Mouse (Mus musculus) MEL (cell line): ENCODE measurements around the gene Tjp1. TPM values are rescaled to one million over a fixed set of nuclear protein-coding genes. Genes with fewer than 3 reads are reported as not detected.

ENCODE experiments used
- DNase-seq: peaks from one replicate; pipeline ENCODE4 v3.0.0; 2011; ENCODE audit warnings: low read depth, low spot score
- H3K27ac ChIP-seq: 2 replicates; pipeline ENCODE4 v1.5.1; 2012; ENCODE audit warnings: low read depth, mild to moderate bottlenecking, control low read depth, low read length, moderate library complexity; ENCODE audit not compliant: control insufficient read depth
- H3K27me3 ChIP-seq, 2 experiments: fragments of 150-350 bp in 1 of 2; sonication (generic) in 1 of 2; 2 replicates each; pipeline ENCODE4 v1.6.1; 2012; ENCODE audit warnings: low read length in 2 of 2, mild to moderate bottlenecking in 2 of 2, improper control_type of control experiment in 1 of 2, moderate library complexity in 1 of 2; ENCODE audit not compliant: insufficient read depth in 2 of 2, control insufficient read depth in 1 of 2
- H3K36me3 ChIP-seq, 2 experiments: 2 replicates each; pipeline ENCODE4 v1.6.1; 2012 to 2014; ENCODE audit warnings: low read length in 2 of 2, improper control_type of control experiment in 1 of 2, inconsistent platforms in 1 of 2, mild to moderate bottlenecking in 1 of 2; ENCODE audit not compliant: insufficient read depth in 2 of 2, control insufficient read depth in 1 of 2
- H3K4me1 ChIP-seq, 2 experiments: fragments of 150-350 bp in 1 of 2; sonication (generic) in 1 of 2; 2 replicates each; pipeline ENCODE4 v1.6.1; 2012; ENCODE audit warnings: low read length in 2 of 2, improper control_type of control experiment in 1 of 2, mild to moderate bottlenecking in 1 of 2; ENCODE audit not compliant: insufficient read depth in 2 of 2, control insufficient read depth in 1 of 2
- H3K4me3 ChIP-seq, 2 experiments: fragments of 150-350 bp in 1 of 2; sonication (generic) in 1 of 2; 2 replicates each; pipeline ENCODE4 v1.5.1; 2012; ENCODE audit warnings: low read depth in 2 of 2, low read length in 2 of 2, mild to moderate bottlenecking in 2 of 2, moderate library complexity in 2 of 2, control low read depth in 1 of 2, improper control_type of control experiment in 1 of 2; ENCODE audit not compliant: control insufficient read depth in 1 of 2, insufficient read depth in 1 of 2
- H3K79me2 ChIP-seq: 2 replicates; pipeline ENCODE4 v1.6.1; 2012; ENCODE audit warnings: mild to moderate bottlenecking, low read length, moderate library complexity; ENCODE audit not compliant: control insufficient read depth, poor library complexity, insufficient read depth
- H3K9ac ChIP-seq: 2 replicates; pipeline ENCODE4 v1.6.1; 2012; ENCODE audit warnings: low read depth, mild to moderate bottlenecking, control low read depth, low read length, moderate library complexity; ENCODE audit not compliant: control insufficient read depth, poor library complexity, severe bottlenecking
- H3K9me3 ChIP-seq: fragments of 150-350 bp; sonication (generic); replicated peaks from 2 replicates; pipeline ENCODE4 v1.6.1; 2012; ENCODE audit warnings: mild to moderate bottlenecking, low read length, improper control_type of control experiment, moderate library complexity; ENCODE audit not compliant: insufficient read depth
- BHLHE40 ChIP-seq: IDR thresholded peaks from 2 replicates; pipeline ENCODE4 v1.6.1; 2012; ENCODE audit warnings: low read depth, mild to moderate bottlenecking, inconsistent platforms, low read length, improper control_type of control experiment, borderline replicate concordance
- CHD2 ChIP-seq: IDR thresholded peaks from 2 replicates; pipeline ENCODE4 v1.6.1; 2011; ENCODE audit warnings: low read length, improper control_type of control experiment
- E2F4 ChIP-seq: IDR thresholded peaks from 2 replicates; pipeline ENCODE4 v1.6.1; 2011; ENCODE audit warnings: low read depth, low read length, improper control_type of control experiment, borderline replicate concordance
- ELF1 ChIP-seq: IDR thresholded peaks from 2 replicates; pipeline ENCODE4 v1.6.1; 2014; ENCODE audit warnings: low read depth, mild to moderate bottlenecking, inconsistent platforms, low read length, improper control_type of control experiment, moderate library complexity
- ETS1 ChIP-seq: IDR thresholded peaks from 2 replicates; pipeline ENCODE4 v1.6.1; 2012; ENCODE audit warnings: low read depth, mild to moderate bottlenecking, inconsistent platforms, low read length, improper control_type of control experiment, moderate library complexity
- GABPA ChIP-seq: IDR thresholded peaks from 2 replicates; pipeline ENCODE4 v1.6.1; 2012; ENCODE audit warnings: low read depth, mild to moderate bottlenecking, inconsistent platforms, low read length, improper control_type of control experiment, moderate library complexity
- GATA1 ChIP-seq: IDR thresholded peaks from 2 replicates; pipeline ENCODE4 v1.6.1; 2011; ENCODE audit warnings: low read depth, low read length, improper control_type of control experiment
- MYC ChIP-seq: IDR thresholded peaks from 2 replicates; pipeline ENCODE4 v1.6.1; 2011; ENCODE audit warnings: low read depth, mild to moderate bottlenecking, low read length, improper control_type of control experiment, moderate library complexity
- POLR2A ChIP-seq, 2 experiments: IDR thresholded peaks; 2 replicates each; pipeline ENCODE4 v1.6.1; 2011 to 2012; ENCODE audit warnings: low read length in 2 of 2, mild to moderate bottlenecking in 2 of 2, control low read depth in 1 of 2, improper control_type of control experiment in 1 of 2, low read depth in 1 of 2, moderate library complexity in 1 of 2; ENCODE audit not compliant: control insufficient read depth in 1 of 2, insufficient read depth in 1 of 2, poor library complexity in 1 of 2
- POLR2AphosphoS5 ChIP-seq: IDR thresholded peaks from 2 replicates; pipeline ENCODE4 v1.6.1; 2012; ENCODE audit warnings: low read depth, borderline replicate concordance, mild to moderate bottlenecking, inconsistent platforms, low read length, moderate library complexity, mixed read lengths
- RAD21 ChIP-seq: IDR thresholded peaks from 2 replicates; pipeline ENCODE4 v1.6.1; 2011; ENCODE audit warnings: mild to moderate bottlenecking, low read depth, low read length, improper control_type of control experiment
- TBP ChIP-seq: IDR thresholded peaks from 2 replicates; pipeline ENCODE4 v1.8.0; 2011; ENCODE audit warnings: low read depth, low read length, improper control_type of control experiment
- UBTF ChIP-seq: IDR thresholded peaks from 2 replicates; pipeline ENCODE4 v1.6.1; 2012; ENCODE audit warnings: low read depth, mild to moderate bottlenecking, inconsistent platforms, low read length, improper control_type of control experiment, moderate library complexity, borderline replicate concordance; ENCODE audit not compliant: insufficient read depth
- USF1 ChIP-seq: IDR thresholded peaks from 2 replicates; pipeline ENCODE4 v1.6.1; 2014; ENCODE audit warnings: low read depth, mild to moderate bottlenecking, inconsistent platforms, low read length, improper control_type of control experiment, moderate library complexity
- USF2 ChIP-seq, 2 experiments: IDR thresholded peaks; 2 replicates each; pipeline ENCODE4 v1.6.1; 2011 to 2012; ENCODE audit warnings: improper control_type of control experiment in 2 of 2, low read length in 2 of 2, borderline replicate concordance in 1 of 2, inconsistent platforms in 1 of 2, low read depth in 1 of 2, mild to moderate bottlenecking in 1 of 2; ENCODE audit not compliant: insufficient read depth in 1 of 2
- ZC3H11A ChIP-seq: IDR thresholded peaks from 2 replicates; pipeline ENCODE4 v1.6.1; 2012; ENCODE audit warnings: low read depth, mild to moderate bottlenecking, inconsistent platforms, low read length, improper control_type of control experiment
- ZKSCAN1 ChIP-seq: IDR thresholded peaks from 2 replicates; pipeline ENCODE4 v1.6.1; 2012; ENCODE audit warnings: low read depth, mild to moderate bottlenecking, inconsistent platforms, low read length, improper control_type of control experiment, moderate library complexity
- ZMIZ1 ChIP-seq: IDR thresholded peaks from 2 replicates; pipeline ENCODE4 v1.6.1; 2012; ENCODE audit warnings: low read depth, mild to moderate bottlenecking, inconsistent platforms, low read length, improper control_type of control experiment, moderate library complexity
- polyA plus RNA-seq, 2 experiments: library from polyadenylated mRNA; stranded (reverse) in 1 of 2; unstranded in 1 of 2; fragments of >175 nt in 1 of 2; fragments of >200 nt in 1 of 2; gene quantifications; 2 replicates each; pipeline versions ENCODE4 v1.2.1 to v1.2.4; 2012; ENCODE audit warnings: low replicate concordance in 2 of 2, low read depth in 1 of 2; ENCODE audit not compliant: insufficient read length in 2 of 2, insufficient read depth in 1 of 2, missing spikeins in 1 of 2
- total RNA-seq: library from RNA; depleted of rRNA; stranded (reverse); fragments of 300-350 nt; gene quantifications from 2 replicates; pipeline ENCODE4 v1.2.3, GENCODE M21; 2012

The Tjp1 gene
- total and polyA plus RNA-seq, 3 experiments, result 0.01 TPM; not detected in 2

DNA sequence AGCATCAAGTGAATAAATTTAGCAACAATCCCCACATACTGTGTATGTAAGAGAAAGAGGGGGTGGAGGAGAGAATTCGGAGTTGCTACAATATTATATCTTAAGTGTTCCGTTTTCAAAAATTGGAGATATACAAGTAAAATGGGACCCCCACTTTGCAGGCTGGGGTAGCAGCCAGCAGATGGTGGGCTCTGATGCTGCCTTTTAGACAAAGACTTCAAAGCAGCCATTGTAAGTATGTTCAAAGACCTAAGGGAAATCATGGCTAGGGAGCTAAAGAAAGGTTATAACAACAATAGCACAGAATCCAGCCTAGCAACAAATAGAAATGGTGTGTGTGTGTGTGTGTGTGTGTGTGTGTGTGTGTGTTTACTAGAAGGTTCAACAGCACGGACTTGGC lies 245.6 kb downstream of the Tjp1 start:
- H3K9me3 ChIP-seq, result no peaks in the 10 kb centered on the region
- H3K36me3 ChIP-seq, result no peaks in the 10 kb centered on the region
- H3K4me1 ChIP-seq, result no peaks in the 10 kb centered on the region
- H3K27ac ChIP-seq, result no peak overlapping the region
- H3K9ac ChIP-seq, result no peak overlapping the region
- no peaks in the 10 kb centered on the region for H3K27me3 ChIP-seq
- H3K79me2 ChIP-seq, result no peaks in the 10 kb centered on the region
- DNase-seq, result no peak
- no peak overlapping the region for H3K4me3 ChIP-seq
- no peak for TF ChIP-seq CHD2
- TF ChIP-seq USF1, result no peak
- no peak for TF ChIP-seq RAD21
- no peak for TF ChIP-seq POLR2A (IDR thresholded peaks at IDR 0.05; ENCODE audit: control insufficient read depth in 1 of 2, insufficient read depth in 1 of 2, low read depth in 1 of 2, low read length in 2 of 2, poor library complexity in 1 of 2)
- no peak for TF ChIP-seq UBTF
- TF ChIP-seq GATA1, result no peak
- no peak for TF ChIP-seq ELF1
- no peak for TF ChIP-seq USF2 (IDR thresholded peaks at IDR 0.05; ENCODE audit: borderline replicate concordance in 1 of 2, insufficient read depth in 1 of 2, low read depth in 1 of 2, low read length in 2 of 2)
- TF ChIP-seq MYC, result no peak
- no peak for TF ChIP-seq GABPA
- no peak for TF ChIP-seq ETS1
- TF ChIP-seq BHLHE40, result no peak
- TF ChIP-seq POLR2AphosphoS5, result no peak
- TF ChIP-seq E2F4, result no peak
- TF ChIP-seq ZKSCAN1, result no peak
- TF ChIP-seq ZC3H11A, result no peak

GRCm38 (mm10) chr7:65280944-65281912 lies 246.4 kb downstream of the Tjp1 start:
- no peak for TF ChIP-seq USF2 (IDR thresholded peaks at IDR 0.05; ENCODE audit: borderline replicate concordance in 1 of 2, insufficient read depth in 1 of 2, low read depth in 1 of 2, low read length in 2 of 2)
- no peak for TF ChIP-seq E2F4
- TF ChIP-seq ZMIZ1, result no peak
- TF ChIP-seq TBP, result no peak
- no peak for DNase-seq
- H3K4me3 ChIP-seq, result no peak overlapping the region

More at GRCm38 (mm10) chr7:65280944-65281912, 246.4 kb downstream of the Tjp1 start:
- Histone ChIP-seq H3K36me3 (no peaks in the 10 kb centered on the region), H3K79me2 (no peaks in the 10 kb centered on the region), H3K9ac (no peak overlapping the region), H3K27ac (no peak overlapping the region), H3K27me3 (no peaks in the 10 kb centered on the region), H3K9me3 (no peaks in the 10 kb centered on the region), H3K4me1 (no peaks in the 10 kb centered on the region)
